Mouse (Mus musculus) liver, embryonic 12.5 days (tissue): ENCODE data around the gene Mpst. TPM values are rescaled to one million over a fixed set of nuclear protein-coding genes. Genes with fewer than 3 reads are reported as not detected.
A peak's percentile ranks its signal among the peaks of the same experiment; 100 is the strongest.

Experiments used
- ATAC-seq: fragments of 200-750 bp; cut with Nextera tagmentation; 2 replicates; pipeline ENCODE4 v1.8.0; 2017; ENCODE audit warnings: moderate number of reproducible peaks, mild to moderate bottlenecking, moderate library complexity
- H3K27ac ChIP-seq: fragments of 300-500 bp; sonication (generic); 2 replicates; pipeline ENCODE4 v1.5.1; 2016; ENCODE audit warnings: mild to moderate bottlenecking
- H3K27me3 ChIP-seq: fragments of 300-500 bp; sonication (generic); replicated peaks from 2 replicates; pipeline ENCODE4 v1.6.1; 2016; ENCODE audit warnings: mild to moderate bottlenecking, moderate library complexity
- H3K36me3 ChIP-seq: fragments of 300-500 bp; sonication (generic); 2 replicates; pipeline ENCODE4 v1.6.1; 2016; ENCODE audit warnings: mild to moderate bottlenecking, moderate library complexity
- H3K4me1 ChIP-seq: fragments of 300-500 bp; sonication (generic); 2 replicates; pipeline ENCODE4 v1.6.1; 2016
- H3K4me2 ChIP-seq: fragments of 300-500 bp; sonication (generic); 2 replicates; pipeline ENCODE4 v1.6.1; 2016; ENCODE audit warnings: mild to moderate bottlenecking, moderate library complexity
- H3K4me3 ChIP-seq: fragments of 300-500 bp; sonication (generic); 2 replicates; pipeline ENCODE4 v1.5.1; 2016; ENCODE audit warnings: mild to moderate bottlenecking, moderate library complexity
- H3K9ac ChIP-seq: fragments of 300-500 bp; sonication (generic); 2 replicates; pipeline ENCODE4 v1.6.1; 2016; ENCODE audit warnings: mild to moderate bottlenecking, moderate library complexity
- H3K9me3 ChIP-seq: fragments of 300-500 bp; sonication (generic); replicated peaks from 2 replicates; pipeline ENCODE4 v1.6.1; 2016; ENCODE audit warnings: mild to moderate bottlenecking, moderate library complexity
- WGBS: fragments of 180-500 bp; shearing (Covaris S2); methylation state at CpG from one replicate; pipeline ENCODE4 v1.1.7; 2016; ENCODE audit not compliant: insufficient replicate concordance; 5-methylcytosine and 5-hydroxymethylcytosine counted together
- polyA plus RNA-seq: library from polyadenylated mRNA; unstranded; fragments of >200 nt; fragmentation: Nextera tagmentation; extraction: Ambion mirVana; gene quantifications from 2 replicates; pipeline ENCODE4 v1.2.1, GENCODE M21; 2016

The Mpst gene
- polyA plus RNA-seq, 1 experiment from 2014 or later: 3.5 TPM

DNA sequence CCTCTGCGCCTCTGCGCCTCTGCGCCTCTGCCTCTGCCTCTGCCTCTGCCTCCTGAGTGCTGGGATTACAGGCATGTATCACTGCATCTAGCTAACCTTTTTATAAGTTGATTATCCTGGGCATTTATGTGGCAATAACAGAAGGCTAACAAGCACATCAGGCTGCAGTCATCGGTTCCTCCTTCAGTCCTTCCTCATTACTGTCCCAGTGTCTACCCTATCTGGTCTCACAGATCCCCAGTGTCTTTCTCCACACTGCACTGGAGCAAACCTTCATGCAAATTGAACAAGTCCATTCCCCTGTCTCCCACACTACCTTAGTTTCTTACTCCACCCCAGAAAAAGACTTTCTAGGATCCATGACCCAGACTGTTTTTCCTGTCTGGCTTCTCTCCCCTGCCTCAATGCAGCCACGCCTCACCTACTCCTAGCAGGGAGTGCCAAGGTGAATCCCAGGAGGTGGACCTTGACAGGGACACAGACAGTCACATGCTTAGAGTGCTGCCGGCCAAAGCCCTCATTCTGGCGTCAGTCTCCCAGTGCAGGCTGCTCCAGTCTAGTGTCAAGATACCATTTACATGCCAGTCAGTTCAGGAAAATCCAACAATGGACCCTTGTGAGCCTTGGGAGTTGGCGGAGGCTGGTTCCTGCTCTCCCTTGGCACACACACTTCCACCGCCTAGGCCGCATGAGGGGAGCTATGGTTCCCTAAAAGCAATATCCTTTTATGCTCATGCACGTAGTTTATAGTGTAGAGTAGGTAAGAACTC is 22.6 kb upstream of the Mpst start:
- no peak for ATAC-seq
- 65% methylated on average over 11 of the region's 11 CpGs for WGBS
- H3K9me3 ChIP-seq: no peaks in the 10 kb centered on the region

DNA sequence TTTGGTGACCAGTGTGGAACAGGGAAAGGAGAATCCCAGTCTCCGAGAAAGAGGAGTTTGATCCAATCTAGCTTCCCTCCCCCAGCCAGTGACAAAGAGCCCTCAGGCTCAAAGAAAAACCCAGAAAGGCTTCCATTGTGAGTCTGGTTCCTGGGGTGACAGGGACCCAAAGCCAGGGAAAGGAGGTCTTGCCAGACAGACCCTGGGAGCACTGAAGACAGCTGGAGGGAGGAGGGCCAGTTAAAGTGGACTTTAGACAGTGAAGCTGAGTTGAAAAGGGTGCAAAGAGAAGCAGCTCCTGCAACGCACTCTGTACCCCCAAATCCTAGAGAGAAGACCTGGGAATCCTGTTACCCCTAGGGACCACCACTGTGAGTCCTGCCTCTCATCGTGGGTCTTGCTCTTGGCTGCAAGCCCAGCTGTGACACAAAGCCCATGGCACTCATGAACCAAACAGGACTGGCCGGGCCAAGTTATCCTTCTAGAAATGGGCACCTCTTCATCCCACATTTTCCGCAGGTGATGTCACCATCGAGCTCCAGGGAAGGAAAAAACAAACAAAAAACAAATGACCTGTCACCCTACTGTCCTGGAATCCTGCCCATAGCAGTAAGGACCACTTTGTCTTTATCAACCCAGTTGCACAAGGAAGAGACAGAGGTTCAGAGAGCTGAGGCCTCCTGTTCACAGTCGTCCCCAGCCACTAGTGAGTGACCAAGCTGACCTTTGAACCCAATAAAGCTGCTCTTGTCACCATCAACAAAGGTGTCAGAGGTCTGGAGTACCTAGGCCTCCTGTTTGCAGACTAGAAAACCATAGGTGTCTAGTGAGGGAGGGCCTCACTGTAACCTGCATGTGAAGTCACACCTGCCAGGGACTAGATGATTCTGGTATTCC is 21.7 kb upstream of the Mpst start:
- H3K27ac ChIP-seq: no peak overlapping the region
- ATAC-seq: no peak
- WGBS: 60% methylated on average over 7 of the region's 7 CpGs

More for the DNA sequence above, 22.6 kb upstream of the Mpst start:
- no peak overlapping the region for H3K27ac ChIP-seq
- no peak overlapping the region for H3K4me2 ChIP-seq
- no peaks in the 10 kb centered on the region for H3K36me3 ChIP-seq
- peaks cover 9% of the 10 kb centered on the region; the same call in 1 of the 2 replicates for H3K4me1 ChIP-seq
- no peak overlapping the region for H3K4me3 ChIP-seq
- peaks cover 10% of the 10 kb centered on the region; the same call in 1 of the 2 replicates for H3K27me3 ChIP-seq
- no peak overlapping the region for H3K9ac ChIP-seq

GRCm38 (mm10) chr15:78385564-78385963 is 20.7 kb upstream of the Mpst start:
- H3K4me2 ChIP-seq: no peak overlapping the region
- WGBS: 78% methylated on average over 1 of the region's 1 CpGs
- H3K36me3 ChIP-seq: no peaks in the 10 kb centered on the region
- no peak overlapping the region for H3K4me3 ChIP-seq
- no peaks in the 10 kb centered on the region for H3K9me3 ChIP-seq
- no peak overlapping the region for H3K27ac ChIP-seq
- ATAC-seq: no peak
- no peak overlapping the region for H3K9ac ChIP-seq
- peaks cover 9% of the 10 kb centered on the region; the same call in 1 of the 2 replicates for H3K4me1 ChIP-seq
- H3K27me3 ChIP-seq: peaks cover 16% of the 10 kb centered on the region; the same call in 1 of the 2 replicates

More for the DNA sequence above, 21.7 kb upstream of the Mpst start:
- H3K9me3 ChIP-seq: no peaks in the 10 kb centered on the region
- H3K36me3 ChIP-seq: no peaks in the 10 kb centered on the region
- no peak overlapping the region for H3K4me2 ChIP-seq
- peaks cover 9% of the 10 kb centered on the region; the same call in 1 of the 2 replicates for H3K4me1 ChIP-seq
- peaks cover 16% of the 10 kb centered on the region; the same call in 1 of the 2 replicates for H3K27me3 ChIP-seq
- no peak overlapping the region for H3K9ac ChIP-seq
- no peak overlapping the region for H3K4me3 ChIP-seq

DNA sequence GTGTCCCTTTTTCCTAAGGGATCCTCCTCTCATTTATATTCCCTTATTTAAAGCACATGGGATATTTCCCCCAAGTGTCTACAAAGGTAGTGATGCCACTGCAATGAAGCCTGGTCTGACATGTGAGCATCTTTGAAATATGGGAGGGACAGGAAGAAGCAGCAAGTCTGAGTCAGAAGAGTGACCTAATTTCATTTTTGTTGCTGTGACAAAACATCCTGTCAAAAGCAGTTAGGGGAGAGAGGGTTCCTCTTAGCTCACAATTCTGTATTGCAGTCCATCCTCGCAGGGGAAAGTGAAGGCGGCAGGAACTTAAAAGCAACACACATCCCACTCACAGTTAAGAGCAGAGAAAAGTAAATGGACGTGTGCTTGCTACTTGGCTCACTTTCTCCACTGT is 15.4 kb upstream of the Mpst start:
- peaks cover 36% of the 10 kb centered on the region for H3K27me3 ChIP-seq

GRCm38 (mm10) chr15:78395478-78395962 is 10.7 kb upstream of the Mpst start, which contains the start of gene Tex33:
Gene Tex33, minus strand, starts transcription at chr15:78395912.
- Histone ChIP-seq H3K9me3 (no peaks in the 10 kb centered on the region), H3K4me3 (no peak within 1 kb of the TSS), H3K9ac (no peak within 1 kb of the TSS), H3K4me1 (0 out of 2 replicates have a peak, but pooled peaks cover under 1% of the 10 kb centered on the region), H3K4me2 (no peak within 1 kb of the TSS), H3K27ac (no peak within 1 kb of the TSS), H3K36me3 (peaks cover 7% of the 10 kb centered on the region), H3K27me3 (peaks cover 26% of the 10 kb centered on the region)
- WGBS: 66% methylated on average over 8 of the region's 8 CpGs
- no peak for ATAC-seq

More for the DNA sequence above, 15.4 kb upstream of the Mpst start:
- no peaks in the 10 kb centered on the region for H3K9me3 ChIP-seq
- ATAC-seq: no peak
- no peak overlapping the region for H3K9ac ChIP-seq
- H3K4me3 ChIP-seq: no peak overlapping the region
- no peak overlapping the region for H3K27ac ChIP-seq
- 65% methylated on average over 3 of the region's 3 CpGs for WGBS
- H3K36me3 ChIP-seq: no peaks in the 10 kb centered on the region
- H3K4me1 ChIP-seq: no peaks in the 10 kb centered on the region
- H3K4me2 ChIP-seq: no peak overlapping the region

GRCm38 (mm10) chr15:78401345-78401744 is 4.9 kb upstream of the Mpst start:
- WGBS: 70% methylated on average over 6 of the region's 6 CpGs
- ATAC-seq: no peak
- H3K4me2 ChIP-seq: no peak overlapping the region
- peaks cover 6% of the 10 kb centered on the region; the same call in 1 of the 2 replicates for H3K27me3 ChIP-seq
- H3K4me3 ChIP-seq: no peak overlapping the region
- H3K4me1 ChIP-seq: peaks cover 52% of the 10 kb centered on the region
- H3K27ac ChIP-seq: peak overlapping the region; percentile 65
- H3K9ac ChIP-seq: no peak overlapping the region
- H3K36me3 ChIP-seq: peaks cover 13% of the 10 kb centered on the region
- no peaks in the 10 kb centered on the region for H3K9me3 ChIP-seq

- no peak for ATAC-seq
- Histone ChIP-seq H3K27me3 (peaks cover 6% of the 10 kb centered on the region; the same call in 1 of the 2 replicates), H3K4me3 (no peak overlapping the region), H3K4me1 (peaks cover 52% of the 10 kb centered on the region), H3K9me3 (no peaks in the 10 kb centered on the region), H3K36me3 (peaks cover 13% of the 10 kb centered on the region), H3K27ac (peak overlapping the region; percentile 65), H3K4me2 (peak overlapping the region; percentile 93; the same call in 1 of the 2 replicates), H3K9ac (no peak overlapping the region)
- 66% methylated on average over 4 of the region's 4 CpGs for WGBS
Measured at GRCm38 (mm10) chr15:78401921-78402320, 4.3 kb upstream of the Mpst start.

DNA sequence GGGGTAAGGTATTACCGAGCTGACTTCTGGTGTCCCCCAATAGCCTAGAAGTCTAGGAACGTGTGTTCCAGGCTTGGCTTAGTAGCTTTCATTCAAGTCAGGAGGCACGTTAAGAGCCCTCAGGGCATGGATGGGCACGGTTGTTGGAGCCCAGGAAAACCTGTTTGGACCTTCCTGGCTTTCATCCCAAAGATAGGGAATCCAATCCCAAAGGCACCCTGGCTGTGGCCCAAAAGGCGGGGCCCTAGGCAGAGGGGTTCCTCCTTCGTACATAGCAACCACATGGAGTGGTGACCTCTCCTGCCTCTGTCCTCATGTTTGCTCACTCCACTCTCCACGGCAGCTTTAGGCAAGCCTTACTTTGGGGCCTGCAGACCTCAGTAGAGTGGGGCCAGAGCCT is 3.8 kb upstream of the Mpst start:
- no peak for ATAC-seq
- peaks cover 13% of the 10 kb centered on the region for H3K36me3 ChIP-seq
- H3K4me1 ChIP-seq: peaks cover 57% of the 10 kb centered on the region
- WGBS: 74% methylated on average over 7 of the region's 7 CpGs
- peaks cover 6% of the 10 kb centered on the region; the same call in 1 of the 2 replicates for H3K27me3 ChIP-seq
- H3K4me2 ChIP-seq: peak overlapping the region; percentile 93
- peak overlapping the region; percentile 65 for H3K27ac ChIP-seq
- peak overlapping the region; percentile 51; the same call in 1 of the 2 replicates for H3K9ac ChIP-seq
- H3K4me3 ChIP-seq: no peak overlapping the region
- no peaks in the 10 kb centered on the region for H3K9me3 ChIP-seq

- H3K9ac ChIP-seq: peak overlapping the region; percentile 96; the same call in 1 of the 2 replicates
Measured at GRCm38 (mm10) chr15:78403301-78403741, 2.9 kb upstream of the Mpst start.

GRCm38 (mm10) chr15:78403896-78404295 is 2.3 kb upstream of the Mpst start:
- peak overlapping the region; percentile 93 for H3K4me2 ChIP-seq
- peak overlapping the region; percentile 96 for H3K9ac ChIP-seq
- H3K4me3 ChIP-seq: peak overlapping the region; percentile 85
- 63% methylated on average over 1 of the region's 1 CpGs for WGBS
- peaks cover 14% of the 10 kb centered on the region for H3K27me3 ChIP-seq
- no peaks in the 10 kb centered on the region for H3K9me3 ChIP-seq
- no peak for ATAC-seq
- peaks cover 72% of the 10 kb centered on the region for H3K4me1 ChIP-seq
- H3K27ac ChIP-seq: peak overlapping the region; percentile 99
- peaks cover 13% of the 10 kb centered on the region for H3K36me3 ChIP-seq

More at GRCm38 (mm10) chr15:78403301-78403741, 2.9 kb upstream of the Mpst start:
- peaks cover 13% of the 10 kb centered on the region for H3K36me3 ChIP-seq
- peaks cover 9% of the 10 kb centered on the region for H3K27me3 ChIP-seq
- ATAC-seq: no peak
- peak overlapping the region; percentile 85 for H3K4me3 ChIP-seq
- H3K27ac ChIP-seq: peak overlapping the region; percentile 99
- no peaks in the 10 kb centered on the region for H3K9me3 ChIP-seq
- WGBS: 61% methylated on average over 3 of the region's 3 CpGs
- H3K4me2 ChIP-seq: peak overlapping the region; percentile 93
- H3K4me1 ChIP-seq: peaks cover 66% of the 10 kb centered on the region

DNA sequence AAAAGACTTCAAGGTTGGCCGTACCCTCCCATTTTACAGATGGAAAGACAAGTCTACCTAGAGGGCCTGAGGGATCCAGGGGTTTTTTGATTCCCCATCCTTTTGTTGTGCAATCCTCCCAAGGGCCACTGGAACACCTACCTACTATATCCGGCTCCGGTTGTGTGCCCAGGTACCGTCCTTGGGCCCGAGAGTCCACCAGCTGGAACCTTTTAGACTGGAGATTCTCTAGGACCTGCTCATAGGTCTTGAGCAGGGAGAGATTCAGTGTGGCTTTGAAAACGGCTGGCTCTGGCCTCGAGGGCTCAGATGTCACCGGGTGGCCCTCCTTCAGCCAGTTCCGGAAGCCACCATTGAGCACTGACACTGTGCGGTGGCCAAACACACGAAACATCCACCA is 1.1 kb upstream of the Mpst start:
- Histone ChIP-seq H3K4me2 (peak overlapping the region; percentile 93), H3K27me3 (peaks cover 22% of the 10 kb centered on the region), H3K4me3 (peak overlapping the region; percentile 85), H3K9me3 (no peaks in the 10 kb centered on the region), H3K9ac (peak overlapping the region; percentile 96), H3K36me3 (peaks cover 7% of the 10 kb centered on the region), H3K27ac (peak overlapping the region; percentile 99), H3K4me1 (peaks cover 84% of the 10 kb centered on the region)
- ATAC-seq: no peak
- 57% methylated on average over 11 of the region's 11 CpGs for WGBS
